ENCODE assay signal across 8 mouse cellular contexts in genomic region chrX:48519549-48520085, GRCm38 (mm10). TPM values are rescaled to one million over a fixed set of nuclear protein-coding genes. Genes with fewer than 3 reads are reported as not detected.
DNase-seq lines count a peak whose midpoint lies in the region; ATAC-seq and TF ChIP-seq lines count a peak whose summit lies in the region.

No protein-coding gene starts in this region.

- H3K36me3 ChIP-seq in liver, adult 2 months (ENCODE audit: control insufficient read depth, insufficient read depth, low read length): no peaks in the 10 kb centered on the region
- no peaks in the 10 kb centered on the region for H3K36me3 ChIP-seq in hindbrain, postnatal 0 days (ENCODE audit: insufficient read depth, low read length)
- H3K36me3 ChIP-seq in midbrain, postnatal 0 days (ENCODE audit: insufficient read depth, low read length): no peaks in the 10 kb centered on the region

- DNase-seq in adrenal gland, postnatal 14 days: peak; percentile 26
- no peak for DNase-seq in adrenal gland, adult 2 months
- no peak for DNase-seq in liver, adult 2 months (ENCODE audit: extremely low read depth, low read depth, low spot score)
- no peak for DNase-seq in liver
- peak; percentile 44 for DNase-seq in hindbrain, postnatal 0 days (ENCODE audit: low spot score)
- DNase-seq in midbrain, postnatal 0 days (ENCODE audit: low spot score): no peak
- DNase-seq in urinary bladder, postnatal 14 days (ENCODE audit: low spot score): no peak
- DNase-seq in adrenal gland, postnatal 4 days (ENCODE audit: low spot score in 2 of 2): no peak

- H3K27me3 ChIP-seq in liver, adult 2 months (ENCODE audit: control insufficient read depth, insufficient read depth, low read length): no peaks in the 10 kb centered on the region
- H3K27me3 ChIP-seq in hindbrain, postnatal 0 days (ENCODE audit: insufficient read depth, low read length): no peaks in the 10 kb centered on the region
- no peaks in the 10 kb centered on the region for H3K27me3 ChIP-seq in midbrain, postnatal 0 days (ENCODE audit: insufficient read depth, low read length)

- H3K79me2 ChIP-seq in liver, adult 2 months (ENCODE audit: control insufficient read depth, insufficient read depth, low read length): no peaks in the 10 kb centered on the region

- no peak overlapping the region for H3K9ac ChIP-seq in liver, adult 2 months (ENCODE audit: low read depth, low read length)
- peak overlapping the region; percentile 63 for H3K9ac ChIP-seq in hindbrain, postnatal 0 days (replicated peaks; ENCODE audit: low read length)
- H3K9ac ChIP-seq in midbrain, postnatal 0 days (replicated peaks; ENCODE audit: low read length, poor library complexity, severe bottlenecking): peak overlapping the region; percentile 68

- peak overlapping the region; percentile 16; the same call in 1 of the 2 replicates for H3K4me3 ChIP-seq in liver, adult 2 months (ENCODE audit: insufficient read depth, low read depth, low read length)
- H3K4me3 ChIP-seq in hindbrain, postnatal 0 days (ENCODE audit: low read length): peak overlapping the region; percentile 44
- H3K4me3 ChIP-seq in midbrain, postnatal 0 days (ENCODE audit: low read depth, low read length): peak overlapping the region; percentile 47

- WGBS in liver, adult 2 months: 12% methylated on average over 20 of the region's 20 CpGs
- WGBS in hindbrain, postnatal 0 days: 35% methylated on average over 20 of the region's 20 CpGs
- 29% methylated on average over 20 of the region's 20 CpGs for WGBS in midbrain, postnatal 0 days

- no peaks in the 10 kb centered on the region for H3K4me1 ChIP-seq in liver, adult 2 months (ENCODE audit: control insufficient read depth, insufficient read depth, low read length)
- no peaks in the 10 kb centered on the region for H3K4me1 ChIP-seq in hindbrain, postnatal 0 days (ENCODE audit: insufficient read depth, low read length)
- H3K4me1 ChIP-seq in midbrain, postnatal 0 days (ENCODE audit: insufficient read depth, low read length): no peaks in the 10 kb centered on the region

- no peak for ATAC-seq in hindbrain, postnatal 0 days
- 0 out of 2 replicates have a peak, but pooled peaks have one; percentile 2 for ATAC-seq in midbrain, postnatal 0 days (ENCODE audit: low FRiP score)

- H3K27ac ChIP-seq in liver, adult 2 months (replicated peaks; ENCODE audit: insufficient read depth, low read depth, low read length): no peak overlapping the region
- H3K27ac ChIP-seq in hindbrain, postnatal 0 days: peak overlapping the region; percentile 74
- peak overlapping the region; percentile 87 for H3K27ac ChIP-seq in midbrain, postnatal 0 days (ENCODE audit: low read depth, low read length)

- TF ChIP-seq POLR2A in liver, adult 2 months (IDR thresholded peaks at IDR 0.05; ENCODE audit: extremely low read depth, insufficient read depth, low read length): no peak

- no peak for TF ChIP-seq CTCF in liver, adult 2 months (IDR thresholded peaks at IDR 0.05; ENCODE audit: low read depth, low read length)
- peak; percentile 24; the same call in 1 of the 2 replicates for TF ChIP-seq CTCF in hindbrain, postnatal 0 days (IDR thresholded peaks at IDR 0.05; ENCODE audit: low read depth)
- peak; percentile 42 for TF ChIP-seq CTCF in midbrain, postnatal 0 days (IDR thresholded peaks at IDR 0.05)

- no peaks in the 10 kb centered on the region for H3K9me3 ChIP-seq in hindbrain, postnatal 0 days (ENCODE audit: low read length)
- no peaks in the 10 kb centered on the region for H3K9me3 ChIP-seq in midbrain, postnatal 0 days (ENCODE audit: low read length)

- peak overlapping the region; percentile 64 for H3K4me2 ChIP-seq in hindbrain, postnatal 0 days (ENCODE audit: low read depth, low read length)
- H3K4me2 ChIP-seq in midbrain, postnatal 0 days (ENCODE audit: low read depth, low read length, poor library complexity, severe bottlenecking): peak overlapping the region; percentile 61

RNA-seq across cellular contexts. Expression of gene Rab33a, which starts 0.5 kb away (rescaled TPM):
- total RNA-seq in adrenal gland, postnatal 14 days (2021): 17.4 and 26.3 TPM in 2 replicates
- 10 to 100 TPM in 1 of 2 experiments, 1 to 10 TPM in 1; 9.4 to 49.1 TPM for total RNA-seq in adrenal gland, adult 2 months (2021)
- 13.7 and 16.8 TPM in 2 replicates for polyA plus RNA-seq in adrenal gland, adult 2 months (2012; rRNA removed)
- 0.27 TPM in 1 of 2 replicates, not detected in the other for total RNA-seq in liver, adult 2 months (2014; rRNA removed)
- polyA plus RNA-seq in liver, adult 2 months (2012; rRNA removed): 0.12 TPM in 1 of 2 replicates, not detected in the other
- 40.4 and 43.8 TPM in 2 replicates for total RNA-seq in hindbrain, postnatal 0 days (2014; rRNA removed)
- 66.3 and 70.3 TPM in 2 replicates for polyA plus RNA-seq in hindbrain, postnatal 0 days (2015; fragmentation: Nextera tagmentation; extraction: Ambion mirVana)
- total RNA-seq in midbrain, postnatal 0 days (2014; rRNA removed): 54.7 and 56.7 TPM in 2 replicates
- 81.6 and 83.5 TPM in 2 replicates for polyA plus RNA-seq in midbrain, postnatal 0 days (2015; fragmentation: Nextera tagmentation; extraction: Ambion mirVana)
- total RNA-seq in adrenal gland, postnatal 4 days (2021): 10 to 100 TPM; 42.5 to 49.1 TPM

RNA-seq across cellular contexts. Expression of gene Aifm1, which starts 6.3 kb away (rescaled TPM):
- total RNA-seq in adrenal gland, postnatal 14 days (2021): 192 and 208 TPM in 2 replicates
- total RNA-seq in adrenal gland, adult 2 months (2021): 100 to 1,000 TPM; 164 to 181 TPM
- polyA plus RNA-seq in adrenal gland, adult 2 months (2012; rRNA removed): 9.9 and 14.4 TPM in 2 replicates
- 72.1 and 90.0 TPM in 2 replicates for total RNA-seq in liver, adult 2 months (2014; rRNA removed)
- 31.4 and 39.7 TPM in 2 replicates for polyA plus RNA-seq in liver, adult 2 months (2012; rRNA removed)
- 7.2 and 10.7 TPM in 2 replicates for total RNA-seq in hindbrain, postnatal 0 days (2014; rRNA removed)
- polyA plus RNA-seq in hindbrain, postnatal 0 days (2015; fragmentation: Nextera tagmentation; extraction: Ambion mirVana): 32.9 and 34.6 TPM in 2 replicates
- 9.2 and 9.8 TPM in 2 replicates for total RNA-seq in midbrain, postnatal 0 days (2014; rRNA removed)
- 25.1 and 26.1 TPM in 2 replicates for polyA plus RNA-seq in midbrain, postnatal 0 days (2015; fragmentation: Nextera tagmentation; extraction: Ambion mirVana)
- 100 to 1,000 TPM; 126 to 147 TPM for total RNA-seq in adrenal gland, postnatal 4 days (2021)

RNA-seq across cellular contexts. Expression of gene Elf4, which starts 56.7 kb away (rescaled TPM):
- 13.9 and 18.0 TPM in 2 replicates for total RNA-seq in adrenal gland, postnatal 14 days (2021)
- total RNA-seq in adrenal gland, adult 2 months (2021): 10 to 100 TPM in 1 of 2 experiments, 1 to 10 TPM in 1; 8.2 to 19.1 TPM
- polyA plus RNA-seq in adrenal gland, adult 2 months (2012; rRNA removed): 8.1 and 13.5 TPM in 2 replicates
- total RNA-seq in liver, adult 2 months (2014; rRNA removed): 0.46 and 0.67 TPM in 2 replicates
- 0.57 and 1.5 TPM in 2 replicates for polyA plus RNA-seq in liver, adult 2 months (2012; rRNA removed)
- 0.78 and 1.5 TPM in 2 replicates for total RNA-seq in hindbrain, postnatal 0 days (2014; rRNA removed)
- 0.32 and 0.34 TPM in 2 replicates for polyA plus RNA-seq in hindbrain, postnatal 0 days (2015; fragmentation: Nextera tagmentation; extraction: Ambion mirVana)
- 0.99 and 1.2 TPM in 2 replicates for total RNA-seq in midbrain, postnatal 0 days (2014; rRNA removed)
- 0.22 and 0.23 TPM in 2 replicates for polyA plus RNA-seq in midbrain, postnatal 0 days (2015; fragmentation: Nextera tagmentation; extraction: Ambion mirVana)
- total RNA-seq in adrenal gland, postnatal 4 days (2021): 10 to 100 TPM; 25.0 to 28.6 TPM

Comparison
In these comparisons a context has a peak if more than half of its experiments do, and no peak if none do; other contexts are left out.
1. DNase-seq: peak in adrenal gland, postnatal 14 days (single experiment) and hindbrain, postnatal 0 days (single experiment); none in adrenal gland, adult 2 months (single experiment), liver, adult 2 months (single experiment), liver (single experiment), midbrain, postnatal 0 days (single experiment), urinary bladder, postnatal 14 days (single experiment) and adrenal gland, postnatal 4 days (0 of 2).
2. Peak in every context shown above with its lines, with median percentiles within 50 percentile points of each other: H3K4me3 ChIP-seq.